Mouse (Mus musculus): ENCODE data around the gene Cyp2f2. TPM values are rescaled to one million over a fixed set of nuclear protein-coding genes. Genes with fewer than 3 reads are reported as not detected.

Gene Cyp2f2
- polyA plus RNA-seq (2014; fragmentation: Nextera tagmentation; extraction: Ambion mirVana): not detected in 2 replicates

- Histone ChIP-seq H3K9ac (ENCODE audit: low read length) (no peak within 1 kb of the TSS), H3K36me3 (ENCODE audit: control insufficient read depth, insufficient read depth, low read length) (no peaks in the 10 kb centered on the region), H3K27me3 (ENCODE audit: control insufficient read depth, insufficient read depth, low read length) (no peaks in the 10 kb centered on the region), H3K4me2 (ENCODE audit: low read depth) (no peak within 1 kb of the TSS), H3K4me1 (ENCODE audit: control insufficient read depth, insufficient read depth, low read length) (no peaks in the 10 kb centered on the region), H3K4me3 (ENCODE audit: low read depth, low read length) (no peak within 1 kb of the TSS), H3K27ac (ENCODE audit: low read depth, low read length) (no peak within 1 kb of the TSS), H3K9me3 (ENCODE audit: control insufficient read depth, low read length) (no peaks in the 10 kb centered on the region)
- ATAC-seq (ENCODE audit: insufficient read depth, low FRiP score, low TSS enrichment) (no peak), DNase-seq (ENCODE audit: low spot score) (no peak)
These were observed at the start of gene Cyp2f2 for GRCm38 (mm10) chr7:27119676-27120075. Gene Cyp2f2, plus strand, starts transcription at chr7:27119909.

- Histone ChIP-seq H3K27ac (ENCODE audit: low read depth, low read length) (no peak overlapping the region), H3K4me2 (ENCODE audit: low read depth) (no peak overlapping the region), H3K36me3 (ENCODE audit: control insufficient read depth, insufficient read depth, low read length) (no peaks in the 10 kb centered on the region), H3K4me3 (ENCODE audit: low read depth, low read length) (no peak overlapping the region), H3K9ac (ENCODE audit: low read length) (no peak overlapping the region), H3K9me3 (ENCODE audit: control insufficient read depth, low read length) (no peaks in the 10 kb centered on the region), H3K27me3 (ENCODE audit: control insufficient read depth, insufficient read depth, low read length) (no peaks in the 10 kb centered on the region), H3K4me1 (ENCODE audit: control insufficient read depth, insufficient read depth, low read length) (no peaks in the 10 kb centered on the region)
- 85% methylated on average over 1 of the region's 1 CpGs for WGBS
- DNase-seq (ENCODE audit: low spot score) (no peak), ATAC-seq (ENCODE audit: insufficient read depth, low FRiP score, low TSS enrichment) (no peak)
These were observed 41.1 kb upstream of the Cyp2f2 start for GRCm38 (mm10) chr7:27078641-27079040.

GRCm38 (mm10) chr7:27081625-27082024, 38.1 kb upstream of the Cyp2f2 start:
- H3K9me3 ChIP-seq (ENCODE audit: control insufficient read depth, low read length): no peaks in the 10 kb centered on the region
- DNase-seq (ENCODE audit: low spot score): peak; percentile 12
- ATAC-seq (ENCODE audit: insufficient read depth, low FRiP score, low TSS enrichment): no peak
- no peak overlapping the region for H3K4me3 ChIP-seq (ENCODE audit: low read depth, low read length)
- no peaks in the 10 kb centered on the region for H3K4me1 ChIP-seq (ENCODE audit: control insufficient read depth, insufficient read depth, low read length)
- H3K4me2 ChIP-seq (ENCODE audit: low read depth): no peak overlapping the region
- H3K27ac ChIP-seq (ENCODE audit: low read depth, low read length): no peak overlapping the region
- WGBS: 56% methylated on average over 2 of the region's 2 CpGs
- H3K27me3 ChIP-seq (ENCODE audit: control insufficient read depth, insufficient read depth, low read length): no peaks in the 10 kb centered on the region
- no peaks in the 10 kb centered on the region for H3K36me3 ChIP-seq (ENCODE audit: control insufficient read depth, insufficient read depth, low read length)
- no peak overlapping the region for H3K9ac ChIP-seq (ENCODE audit: low read length)

- H3K27me3 ChIP-seq (ENCODE audit: control insufficient read depth, insufficient read depth, low read length): no peaks in the 10 kb centered on the region
- 82% methylated on average over 4 of the region's 4 CpGs for WGBS
- DNase-seq (ENCODE audit: low spot score) (no peak), ATAC-seq (ENCODE audit: insufficient read depth, low FRiP score, low TSS enrichment) (no peak)
- no peak overlapping the region for H3K9ac ChIP-seq (ENCODE audit: low read length)
- H3K4me3 ChIP-seq (ENCODE audit: low read depth, low read length): no peak overlapping the region
- H3K4me1 ChIP-seq (ENCODE audit: control insufficient read depth, insufficient read depth, low read length): no peaks in the 10 kb centered on the region
- H3K9me3 ChIP-seq (ENCODE audit: control insufficient read depth, low read length): no peaks in the 10 kb centered on the region
- H3K27ac ChIP-seq (ENCODE audit: low read depth, low read length): no peak overlapping the region
- H3K4me2 ChIP-seq (ENCODE audit: low read depth): no peak overlapping the region
- no peaks in the 10 kb centered on the region for H3K36me3 ChIP-seq (ENCODE audit: control insufficient read depth, insufficient read depth, low read length)
These were observed 28.7 kb upstream of the Cyp2f2 start for GRCm38 (mm10) chr7:27091039-27091438.

- WGBS: 69% methylated on average over 7 of the region's 7 CpGs
- no peak overlapping the region for H3K4me3 ChIP-seq (ENCODE audit: low read depth, low read length)
These were observed 27.5 kb upstream of the Cyp2f2 start for GRCm38 (mm10) chr7:27092038-27092703.

GRCm38 (mm10) chr7:27092882-27093281, 26.8 kb upstream of the Cyp2f2 start:
- Histone ChIP-seq H3K4me3 (ENCODE audit: low read depth, low read length) (no peak overlapping the region), H3K9me3 (ENCODE audit: control insufficient read depth, low read length) (no peaks in the 10 kb centered on the region), H3K27me3 (ENCODE audit: control insufficient read depth, insufficient read depth, low read length) (no peaks in the 10 kb centered on the region), H3K36me3 (ENCODE audit: control insufficient read depth, insufficient read depth, low read length) (no peaks in the 10 kb centered on the region), H3K4me2 (ENCODE audit: low read depth) (no peak overlapping the region), H3K27ac (ENCODE audit: low read depth, low read length) (no peak overlapping the region), H3K9ac (ENCODE audit: low read length) (no peak overlapping the region), H3K4me1 (ENCODE audit: control insufficient read depth, insufficient read depth, low read length) (no peaks in the 10 kb centered on the region)
- ATAC-seq (ENCODE audit: insufficient read depth, low FRiP score, low TSS enrichment) (no peak), DNase-seq (ENCODE audit: low spot score) (no peak)
- 56% methylated on average over 1 of the region's 1 CpGs for whole genome bisulfite sequencing

More at GRCm38 (mm10) chr7:27092038-27092703, 27.5 kb upstream of the Cyp2f2 start:
- DNase-seq (ENCODE audit: low spot score): no peak
- Histone ChIP-seq H3K4me1 (ENCODE audit: control insufficient read depth, insufficient read depth, low read length) (no peaks in the 10 kb centered on the region), H3K9ac (ENCODE audit: low read length) (no peak overlapping the region), H3K36me3 (ENCODE audit: control insufficient read depth, insufficient read depth, low read length) (no peaks in the 10 kb centered on the region), H3K4me2 (ENCODE audit: low read depth) (no peak overlapping the region), H3K27ac (ENCODE audit: low read depth, low read length) (no peak overlapping the region), H3K27me3 (ENCODE audit: control insufficient read depth, insufficient read depth, low read length) (no peaks in the 10 kb centered on the region), H3K9me3 (ENCODE audit: control insufficient read depth, low read length) (no peaks in the 10 kb centered on the region)
- no peak for ATAC-seq (ENCODE audit: insufficient read depth, low FRiP score, low TSS enrichment)

- DNase-seq (ENCODE audit: low spot score): no peak
- Histone ChIP-seq H3K4me2 (ENCODE audit: low read depth) (no peak overlapping the region), H3K4me3 (ENCODE audit: low read depth, low read length) (no peak overlapping the region), H3K36me3 (ENCODE audit: control insufficient read depth, insufficient read depth, low read length) (no peaks in the 10 kb centered on the region), H3K27ac (ENCODE audit: low read depth, low read length) (no peak overlapping the region), H3K9me3 (ENCODE audit: control insufficient read depth, low read length) (peaks cover 4% of the 10 kb centered on the region; the same call in 1 of the 2 replicates), H3K9ac (ENCODE audit: low read length) (no peak overlapping the region), H3K27me3 (ENCODE audit: control insufficient read depth, insufficient read depth, low read length) (no peaks in the 10 kb centered on the region), H3K4me1 (ENCODE audit: control insufficient read depth, insufficient read depth, low read length) (no peaks in the 10 kb centered on the region)
- no peak for ATAC-seq (ENCODE audit: insufficient read depth, low FRiP score, low TSS enrichment)
- WGBS: 63% methylated on average over 5 of the region's 5 CpGs
These were observed 14.8 kb upstream of the Cyp2f2 start for GRCm38 (mm10) chr7:27104882-27105281.

GRCm38 (mm10) chr7:27110327-27110726, 9.4 kb upstream of the Cyp2f2 start:
- ATAC-seq (ENCODE audit: insufficient read depth, low FRiP score, low TSS enrichment) (no peak), DNase-seq (ENCODE audit: low spot score) (no peak)
- Histone ChIP-seq H3K27ac (ENCODE audit: low read depth, low read length) (no peak overlapping the region), H3K27me3 (ENCODE audit: control insufficient read depth, insufficient read depth, low read length) (no peaks in the 10 kb centered on the region), H3K9ac (ENCODE audit: low read length) (no peak overlapping the region), H3K4me3 (ENCODE audit: low read depth, low read length) (no peak overlapping the region), H3K4me1 (ENCODE audit: control insufficient read depth, insufficient read depth, low read length) (no peaks in the 10 kb centered on the region), H3K36me3 (ENCODE audit: control insufficient read depth, insufficient read depth, low read length) (no peaks in the 10 kb centered on the region), H3K4me2 (ENCODE audit: low read depth) (no peak overlapping the region), H3K9me3 (ENCODE audit: control insufficient read depth, low read length) (peaks cover 4% of the 10 kb centered on the region; the same call in 1 of the 2 replicates)

- WGBS: 91% methylated on average over 1 of the region's 1 CpGs
These were observed 8.7 kb upstream of the Cyp2f2 start for GRCm38 (mm10) chr7:27111038-27111437.

More at GRCm38 (mm10) chr7:27111038-27111437, 8.7 kb upstream of the Cyp2f2 start:
- DNase-seq (ENCODE audit: low spot score) (no peak), ATAC-seq (ENCODE audit: insufficient read depth, low FRiP score, low TSS enrichment) (no peak)
- Histone ChIP-seq H3K4me2 (ENCODE audit: low read depth) (no peak overlapping the region), H3K9ac (ENCODE audit: low read length) (no peak overlapping the region), H3K27me3 (ENCODE audit: control insufficient read depth, insufficient read depth, low read length) (no peaks in the 10 kb centered on the region), H3K36me3 (ENCODE audit: control insufficient read depth, insufficient read depth, low read length) (no peaks in the 10 kb centered on the region), H3K9me3 (ENCODE audit: control insufficient read depth, low read length) (peaks cover 4% of the 10 kb centered on the region; the same call in 1 of the 2 replicates), H3K4me3 (ENCODE audit: low read depth, low read length) (no peak overlapping the region), H3K4me1 (ENCODE audit: control insufficient read depth, insufficient read depth, low read length) (no peaks in the 10 kb centered on the region), H3K27ac (ENCODE audit: low read depth, low read length) (no peak overlapping the region)
